Mouse (Mus musculus) C2C12 (cell line): ENCODE data around the gene Ccdc174.

Experiments used
- CTCF ChIP-seq: IDR thresholded peaks from one replicate; pipeline ENCODE4 v1.5.1; 2011; ENCODE audit not compliant: control insufficient read depth, insufficient read depth, insufficient read length
- MYOG ChIP-seq: IDR thresholded peaks from one replicate; pipeline ENCODE4 v1.6.1; 2011; ENCODE audit not compliant: control insufficient read depth, insufficient read length; ENCODE audit errors: extremely low read depth
- USF1 ChIP-seq: IDR thresholded peaks from one replicate; pipeline ENCODE4 v1.6.1; 2011; ENCODE audit warnings: low read depth, mild to moderate bottlenecking, control low read depth, moderate library complexity

DNA sequence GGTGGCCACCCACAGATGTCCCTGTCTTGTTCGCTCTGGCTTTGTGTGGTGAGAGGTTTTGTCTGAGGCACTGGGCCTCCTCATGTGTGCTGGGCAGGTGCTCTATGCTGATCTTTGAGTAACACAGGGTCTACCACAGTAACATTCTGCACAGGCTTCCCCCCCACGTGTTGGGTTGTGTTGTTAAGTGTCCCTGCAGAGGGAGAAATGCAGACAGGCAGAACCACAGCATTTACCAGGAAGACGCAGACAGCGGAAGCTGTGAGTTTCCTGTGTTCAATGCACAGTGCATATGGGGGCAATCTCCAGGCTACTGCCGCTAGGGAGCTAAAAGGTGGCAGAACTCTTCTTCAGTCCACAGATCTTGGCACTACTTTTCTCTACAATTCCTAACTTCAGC, 13.3 kb upstream of the Ccdc174 start:
- TF ChIP-seq CTCF = no peak
- TF ChIP-seq MYOG = no peak
- no peak for TF ChIP-seq USF1
